Mouse (Mus musculus): Measurements from ENCODE around the gene Evi5. TPM values are rescaled to one million over a fixed set of nuclear protein-coding genes. Genes with fewer than 3 reads are reported as not detected.

Gene Evi5
- polyA plus RNA-seq, 1 experiment = 15.1 TPM

DNA sequence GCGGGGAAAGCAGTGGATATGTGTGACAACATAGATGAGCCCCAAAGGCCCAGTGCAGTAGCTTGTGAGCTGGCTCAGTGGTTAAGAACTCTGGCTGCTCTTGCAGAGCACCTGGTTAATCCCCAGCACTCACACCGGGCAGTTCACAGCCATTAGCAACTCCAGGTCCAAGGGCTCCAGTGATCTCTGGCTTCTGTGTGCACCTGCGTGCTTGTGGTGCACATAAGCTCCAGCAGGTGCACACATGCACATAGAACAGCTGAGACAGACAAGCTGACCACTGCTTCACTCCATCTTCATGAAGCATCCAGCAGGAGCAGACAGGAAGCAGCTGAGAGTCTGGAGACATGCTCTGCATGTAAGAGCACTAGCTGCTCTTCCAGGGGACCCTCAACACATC, 136.6 kb downstream of the Evi5 start:
- H3K4me3 ChIP-seq (ENCODE audit: control insufficient read depth, low read depth, low read length) = no peak overlapping the region
- no peak for TF ChIP-seq CTCF (IDR thresholded peaks at IDR 0.05; ENCODE audit: control insufficient read depth, insufficient read depth, insufficient replicate concordance, low read depth, low read length)
- TF ChIP-seq POLR2A (IDR thresholded peaks at IDR 0.05; ENCODE audit: control insufficient read depth, low read depth, low read length) = no peak
- H3K27ac ChIP-seq (ENCODE audit: control insufficient read depth, insufficient read depth, low read depth, low read length) = no peak overlapping the region
- no peaks in the 10 kb centered on the region; the same call in 1 of the 2 replicates for H3K4me1 ChIP-seq (ENCODE audit: control insufficient read depth, insufficient read depth, low read length)
- no peaks in the 10 kb centered on the region for H3K27me3 ChIP-seq (ENCODE audit: control insufficient read depth, insufficient read depth, low read length)
- no peaks in the 10 kb centered on the region for H3K36me3 ChIP-seq (ENCODE audit: control insufficient read depth, insufficient read depth, low read length)

DNA sequence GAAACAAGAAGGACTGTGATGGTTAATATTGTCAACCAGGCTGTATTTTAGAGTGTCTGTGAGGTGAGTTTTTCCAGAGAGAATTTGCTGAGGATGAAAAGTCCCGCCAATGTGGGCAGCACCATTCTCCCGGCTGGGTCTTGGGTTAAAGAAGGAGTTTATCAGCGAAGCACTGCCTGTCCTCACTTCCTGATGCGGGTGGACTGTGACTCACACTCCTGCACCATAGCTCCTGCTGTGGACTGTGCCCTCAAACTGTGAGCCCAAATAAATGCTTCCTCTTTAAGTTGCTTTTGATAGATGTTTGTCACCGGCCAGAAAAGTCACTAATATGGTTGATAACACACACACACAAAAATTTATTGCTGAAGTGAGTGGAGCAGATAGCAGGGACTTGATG, 138.7 kb downstream of the Evi5 start:
- TF ChIP-seq POLR2A (IDR thresholded peaks at IDR 0.05; ENCODE audit: control insufficient read depth, low read depth, low read length) (no peak), CTCF (IDR thresholded peaks at IDR 0.05; ENCODE audit: control insufficient read depth, insufficient read depth, insufficient replicate concordance, low read depth, low read length) (no peak)

DNA sequence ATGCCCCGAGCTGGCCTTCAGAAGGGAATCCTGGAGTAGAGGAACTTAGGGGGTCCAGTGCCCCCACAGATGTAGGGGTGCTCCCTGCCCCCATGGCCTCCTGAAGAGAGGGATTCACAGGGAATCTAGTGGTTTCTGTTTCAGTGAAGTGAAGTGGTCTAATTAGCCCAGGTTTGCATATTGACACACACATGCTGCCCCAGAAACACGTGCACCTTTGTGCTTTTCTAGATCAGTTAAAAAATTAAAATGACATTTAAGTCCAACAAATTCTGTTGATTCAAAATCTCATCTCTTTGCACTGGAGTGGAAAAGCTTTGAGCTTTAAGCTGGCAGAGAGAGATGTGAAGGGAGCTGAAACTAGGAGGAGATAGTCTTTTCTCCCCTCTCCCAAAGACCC, 143.1 kb downstream of the Evi5 start:
- TF ChIP-seq CTCF (IDR thresholded peaks at IDR 0.05; ENCODE audit: control insufficient read depth, insufficient read depth, insufficient replicate concordance, low read depth, low read length) = no peak
- TF ChIP-seq POLR2A (IDR thresholded peaks at IDR 0.05; ENCODE audit: control insufficient read depth, low read depth, low read length) = no peak
- no peak overlapping the region for H3K27ac ChIP-seq (ENCODE audit: control insufficient read depth, insufficient read depth, low read depth, low read length)
- no peaks in the 10 kb centered on the region for H3K36me3 ChIP-seq (ENCODE audit: control insufficient read depth, insufficient read depth, low read length)
- H3K4me3 ChIP-seq (ENCODE audit: control insufficient read depth, low read depth, low read length) = no peak overlapping the region
- H3K4me1 ChIP-seq (ENCODE audit: control insufficient read depth, insufficient read depth, low read length) = no peaks in the 10 kb centered on the region; the same call in 1 of the 2 replicates
- H3K27me3 ChIP-seq (ENCODE audit: control insufficient read depth, insufficient read depth, low read length) = no peaks in the 10 kb centered on the region

More for the DNA sequence above, 138.7 kb downstream of the Evi5 start:
- Histone ChIP-seq H3K4me3 (ENCODE audit: control insufficient read depth, low read depth, low read length) (no peak overlapping the region), H3K36me3 (ENCODE audit: control insufficient read depth, insufficient read depth, low read length) (no peaks in the 10 kb centered on the region), H3K27me3 (ENCODE audit: control insufficient read depth, insufficient read depth, low read length) (no peaks in the 10 kb centered on the region), H3K4me1 (ENCODE audit: control insufficient read depth, insufficient read depth, low read length) (no peaks in the 10 kb centered on the region; the same call in 1 of the 2 replicates), H3K27ac (ENCODE audit: control insufficient read depth, insufficient read depth, low read depth, low read length) (no peak overlapping the region)

DNA sequence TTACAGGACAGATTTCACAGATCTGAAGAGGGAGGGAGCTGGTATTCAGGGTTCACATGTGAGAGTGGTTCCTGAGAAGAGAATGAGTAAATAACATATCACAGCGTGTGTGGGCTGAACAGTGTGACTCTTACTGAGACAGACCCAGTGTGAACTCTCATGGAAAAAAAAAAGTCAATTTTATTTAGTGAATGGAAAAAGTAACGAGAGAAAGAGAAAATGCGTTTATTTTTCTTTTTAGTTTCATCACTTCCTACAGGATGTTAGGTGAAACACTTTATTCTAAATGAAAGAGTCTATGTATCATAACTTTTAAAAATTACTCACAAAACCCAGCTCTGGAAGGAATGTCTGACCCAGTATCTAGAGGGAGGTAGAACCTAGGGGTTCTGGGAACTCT, 143.5 kb downstream of the Evi5 start:
- Histone ChIP-seq H3K4me3 (ENCODE audit: control insufficient read depth, low read depth, low read length) (no peak overlapping the region), H3K4me1 (ENCODE audit: control insufficient read depth, insufficient read depth, low read length) (peaks cover 3% of the 10 kb centered on the region), H3K27ac (ENCODE audit: control insufficient read depth, insufficient read depth, low read depth, low read length) (no peak overlapping the region), H3K36me3 (ENCODE audit: control insufficient read depth, insufficient read depth, low read length) (no peaks in the 10 kb centered on the region), H3K27me3 (ENCODE audit: control insufficient read depth, insufficient read depth, low read length) (no peaks in the 10 kb centered on the region)
- TF ChIP-seq CTCF (IDR thresholded peaks at IDR 0.05; ENCODE audit: control insufficient read depth, insufficient read depth, insufficient replicate concordance, low read depth, low read length) (no peak), POLR2A (IDR thresholded peaks at IDR 0.05; ENCODE audit: control insufficient read depth, low read depth, low read length) (no peak)

DNA sequence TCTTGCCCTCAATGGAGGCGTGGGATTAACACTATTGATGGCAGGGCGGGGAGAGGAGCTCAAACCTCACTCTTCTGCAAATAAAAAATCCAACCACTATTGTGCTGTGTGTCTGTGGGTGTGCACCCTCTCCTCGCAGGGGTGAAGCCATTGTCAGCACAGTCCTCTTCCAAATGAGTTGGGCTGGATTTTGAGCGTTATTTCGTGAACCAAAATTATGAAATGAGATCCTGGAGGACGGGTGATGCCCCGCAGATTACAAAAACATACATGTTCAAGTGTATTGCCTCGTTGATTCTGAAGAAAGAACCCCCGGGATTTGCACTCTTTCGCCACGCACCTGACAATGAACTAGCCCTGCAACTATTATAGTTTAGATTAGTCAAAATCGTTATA, 147.9 kb downstream of the Evi5 start:
- H3K27ac ChIP-seq (ENCODE audit: control insufficient read depth, insufficient read depth, low read depth, low read length) = no peak overlapping the region
- peaks cover 24% of the 10 kb centered on the region for H3K4me1 ChIP-seq (ENCODE audit: control insufficient read depth, insufficient read depth, low read length)
- no peak for TF ChIP-seq POLR2A (IDR thresholded peaks at IDR 0.05; ENCODE audit: control insufficient read depth, low read depth, low read length)
- H3K27me3 ChIP-seq (ENCODE audit: control insufficient read depth, insufficient read depth, low read length) = no peaks in the 10 kb centered on the region; the same call in 1 of the 2 replicates
- H3K36me3 ChIP-seq (ENCODE audit: control insufficient read depth, insufficient read depth, low read length) = no peaks in the 10 kb centered on the region
- H3K4me3 ChIP-seq (ENCODE audit: control insufficient read depth, low read depth, low read length) = no peak overlapping the region; the same call in 1 of the 2 replicates

GRCm38 (mm10) chr5:107726281-107727006, 148.5 kb downstream of the Evi5 start:
- H3K4me3 ChIP-seq (ENCODE audit: control insufficient read depth, low read depth, low read length) = peak overlapping the region; percentile 10
- H3K27ac ChIP-seq (ENCODE audit: control insufficient read depth, insufficient read depth, low read depth, low read length) = no peak overlapping the region
- H3K36me3 ChIP-seq (ENCODE audit: control insufficient read depth, insufficient read depth, low read length) = no peaks in the 10 kb centered on the region
- H3K4me1 ChIP-seq (ENCODE audit: control insufficient read depth, insufficient read depth, low read length) = peaks cover 26% of the 10 kb centered on the region
- no peaks in the 10 kb centered on the region; the same call in 1 of the 2 replicates for H3K27me3 ChIP-seq (ENCODE audit: control insufficient read depth, insufficient read depth, low read length)
- no peak for TF ChIP-seq POLR2A (IDR thresholded peaks at IDR 0.05; ENCODE audit: control insufficient read depth, low read depth, low read length)
- no peak for TF ChIP-seq CTCF (IDR thresholded peaks at IDR 0.05; ENCODE audit: control insufficient read depth, insufficient read depth, insufficient replicate concordance, low read depth, low read length)

- peaks cover 3% of the 10 kb centered on the region; the same call in 1 of the 2 replicates for H3K27me3 ChIP-seq (ENCODE audit: control insufficient read depth, insufficient read depth, low read length)
- no peaks in the 10 kb centered on the region for H3K36me3 ChIP-seq (ENCODE audit: control insufficient read depth, insufficient read depth, low read length)
- H3K4me1 ChIP-seq (ENCODE audit: control insufficient read depth, insufficient read depth, low read length) = peaks cover 33% of the 10 kb centered on the region
Measured at GRCm38 (mm10) chr5:107725435-107726261, 149.3 kb downstream of the Evi5 start, which contains the start of gene Gfi1. Gene Gfi1, minus strand, starts transcription at chr5:107726036.

More at GRCm38 (mm10) chr5:107725435-107726261, 149.3 kb downstream of the Evi5 start, which contains the start of gene Gfi1:
- no peak for TF ChIP-seq POLR2A (IDR thresholded peaks at IDR 0.05; ENCODE audit: control insufficient read depth, low read depth, low read length)
- TF ChIP-seq CTCF (IDR thresholded peaks at IDR 0.05; ENCODE audit: control insufficient read depth, insufficient read depth, insufficient replicate concordance, low read depth, low read length) = no peak
- peak within 1 kb of the TSS; percentile 41 for H3K4me3 ChIP-seq (ENCODE audit: control insufficient read depth, low read depth, low read length)
- H3K27ac ChIP-seq (ENCODE audit: control insufficient read depth, insufficient read depth, low read depth, low read length) = no peak within 1 kb of the TSS
